In genomic region chr1:89063800-89064199, GRCm38 (mm10) we compare ENCODE assay signal across 25 mouse cellular contexts. TPM values are rescaled to one million over a fixed set of nuclear protein-coding genes. Genes with fewer than 3 reads are reported as not detected.
"Had no signal": no experiment of that assay in that cellular context is flagged by ENCODE, and none has a peak within 500 bp of the region (broad histone marks: within the 10 kb centered on the region; RNA-seq: fewer than 3 reads in every experiment).

No protein-coding gene starts in this region.

- H3K27ac ChIP-seq: embryonic facial prominence, embryonic 10.5 days; embryonic facial prominence, embryonic 12.5 days; embryonic facial prominence, embryonic 13.5 days; embryonic facial prominence, embryonic 15.5 days; forebrain, embryonic 10.5 days; forebrain, embryonic 12.5 days; forebrain, embryonic 13.5 days; forebrain, embryonic 15.5 days had no signal

- H3K27me3 ChIP-seq: embryonic facial prominence, embryonic 12.5 days; embryonic facial prominence, embryonic 13.5 days; embryonic facial prominence, embryonic 15.5 days; forebrain, embryonic 12.5 days; forebrain, embryonic 13.5 days; forebrain, embryonic 15.5 days had no signal

- H3K36me3 ChIP-seq: embryonic facial prominence, embryonic 10.5 days; embryonic facial prominence, embryonic 12.5 days; embryonic facial prominence, embryonic 13.5 days; embryonic facial prominence, embryonic 15.5 days; forebrain, embryonic 10.5 days; forebrain, embryonic 12.5 days; forebrain, embryonic 15.5 days had no signal

- H3K4me2 ChIP-seq: embryonic facial prominence, embryonic 12.5 days; embryonic facial prominence, embryonic 13.5 days; embryonic facial prominence, embryonic 15.5 days; forebrain, embryonic 12.5 days; forebrain, embryonic 13.5 days; forebrain, embryonic 15.5 days had no signal

- H3K4me3 ChIP-seq: embryonic facial prominence, embryonic 10.5 days; embryonic facial prominence, embryonic 12.5 days; embryonic facial prominence, embryonic 13.5 days; embryonic facial prominence, embryonic 15.5 days; erythroblast, embryonic 14.5 days; forebrain, embryonic 10.5 days; forebrain, embryonic 12.5 days; forebrain, embryonic 13.5 days; forebrain, embryonic 15.5 days; gastrocnemius, adult 2 months; heart, adult 2 months had no signal

- DNase-seq: cerebellum, adult 2 months; cerebellum, adult 8-10 months; cerebellum, adult 9-10 months; cerebellum, adult 9-11 months; cerebellum, postnatal 14 days; cerebellum, postnatal 25 days; cerebellum, postnatal 36 days; embryo, embryonic 11 days; forebrain, postnatal 0 days; gastrocnemius, adult 2 months; gastrocnemius, postnatal 10 days; gastrocnemius, postnatal 14 days; gastrocnemius, postnatal 25 days; gastrocnemius, postnatal 36 days; heart, adult 18-20 months had no signal

RNA-seq across cellular contexts. Expression of gene Sh3bp4, which starts 6.4 kb away (rescaled TPM):
- polyA plus RNA-seq: erythroblast, embryonic 14.5 days had no signal
